Mouse (Mus musculus) megakaryocyte, embryonic 14.5 days (primary cell): ENCODE data around the gene ccdc198.
"Not testable (repeated sequence)": the region's sequence is repeated elsewhere in the genome, so short reads cannot be mapped to it uniquely, and the experiment has no call there.

Source experiments
- FLI1 ChIP-seq: IDR thresholded peaks from 2 replicates; pipeline ENCODE4 v1.6.1; 2012; ENCODE audit warnings: low read length, inconsistent platforms, mixed read lengths
- GATA1 ChIP-seq: IDR thresholded peaks from 3 replicates; pipeline ENCODE4 v1.6.1; 2012; ENCODE audit warnings: mixed read lengths, low read length, inconsistent platforms, borderline replicate concordance

DNA sequence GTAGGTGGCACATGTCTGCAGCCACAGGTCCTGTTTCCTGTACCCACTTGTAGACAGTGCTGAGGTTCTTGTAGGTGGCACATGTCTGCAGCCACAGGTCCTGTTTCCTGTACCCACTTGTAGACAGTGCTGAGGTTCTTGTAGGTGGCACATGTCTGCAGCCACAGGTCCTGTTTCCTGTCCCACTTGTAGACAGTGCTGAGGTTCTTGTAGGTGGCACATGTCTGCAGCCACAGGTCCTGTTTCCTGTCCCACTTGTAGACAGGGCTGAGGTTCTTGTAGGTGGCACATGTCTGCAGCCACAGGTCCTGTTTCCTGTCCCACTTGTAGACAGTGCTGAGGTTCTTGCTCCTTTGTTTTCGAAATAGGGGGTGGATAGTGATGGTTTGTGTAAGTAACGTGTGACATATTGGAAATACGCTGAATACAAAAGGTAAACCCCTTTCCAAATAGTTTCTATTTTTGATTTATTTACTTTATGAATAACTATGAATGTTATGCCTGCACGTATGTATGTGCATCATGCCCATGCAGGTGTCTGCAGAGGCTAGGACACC lies 25.7 kb downstream of the ccdc198 start:
- TF ChIP-seq GATA1, FLI1: not testable (repeated sequence)
